Mouse (Mus musculus) liver, embryonic 11.5 days (tissue): Measurements from ENCODE around the gene Adamts7. TPM values are rescaled to one million over a fixed set of nuclear protein-coding genes. Genes with fewer than 3 reads are reported as not detected.

Experiments
- ATAC-seq: fragments of 200-750 bp; cut with Nextera tagmentation; replicated peaks from 2 replicates; pipeline ENCODE4 v1.8.0; 2017; ENCODE audit warnings: moderate number of reproducible peaks, mild to moderate bottlenecking, moderate TSS enrichment, moderate library complexity; ENCODE audit not compliant: low FRiP score
- DNase-seq: peaks from one replicate; pipeline ENCODE4 v3.0.0-alpha.2; 2017; ENCODE audit warnings: low spot score
- H3K27ac ChIP-seq: fragments of 300-500 bp; sonication (generic); 2 replicates; pipeline ENCODE4 v1.5.1; 2014; ENCODE audit warnings: mild to moderate bottlenecking, low read depth, low read length, control low read depth
- H3K27me3 ChIP-seq: fragments of 300-500 bp; sonication (generic); replicated peaks from 2 replicates; pipeline ENCODE4 v1.6.1; 2014; ENCODE audit warnings: low read length, mixed read lengths; ENCODE audit not compliant: control insufficient read depth, insufficient read depth
- H3K36me3 ChIP-seq: fragments of 300-500 bp; sonication (generic); 2 replicates; pipeline ENCODE4 v1.6.1; 2014; ENCODE audit warnings: mild to moderate bottlenecking, low read length, moderate library complexity, mixed read lengths; ENCODE audit not compliant: control insufficient read depth, insufficient read depth
- H3K4me1 ChIP-seq: fragments of 300-500 bp; sonication (generic); replicated peaks from 2 replicates; pipeline ENCODE4 v1.6.1; 2014; ENCODE audit warnings: low read length, mixed read lengths; ENCODE audit not compliant: control insufficient read depth, insufficient read depth
- H3K4me2 ChIP-seq: fragments of 300-500 bp; sonication (generic); 2 replicates; pipeline ENCODE4 v1.6.1; 2014; ENCODE audit warnings: mild to moderate bottlenecking, control low read depth, moderate library complexity
- H3K4me3 ChIP-seq: fragments of 300-500 bp; sonication (generic); 2 replicates; pipeline ENCODE4 v1.5.1; 2014; ENCODE audit warnings: low read depth, low read length, control low read depth
- H3K9ac ChIP-seq: fragments of 300-500 bp; sonication (generic); 2 replicates; pipeline ENCODE4 v1.6.1; 2014; ENCODE audit warnings: low read depth, low read length, control low read depth
- H3K9me3 ChIP-seq: fragments of 300-500 bp; sonication (generic); 2 replicates; pipeline ENCODE4 v1.6.1; 2016; ENCODE audit warnings: low read length, inconsistent platforms, mixed read lengths; ENCODE audit not compliant: control insufficient read depth
- WGBS: fragments of 180-500 bp; shearing (Covaris S2); extraction: QIAGEN DNeasy Blood & Tissue Kit; methylation state at CpG from one replicate; pipeline ENCODE4 v1.1.7; 2014; 5-methylcytosine and 5-hydroxymethylcytosine counted together
- polyA plus RNA-seq: library from polyadenylated mRNA; unstranded; fragments of >200 nt; fragmentation: Nextera tagmentation; extraction: Ambion mirVana; gene quantifications from 2 replicates; pipeline ENCODE4 v1.2.1, GENCODE M21; 2014

Adamts7 gene
- polyA plus RNA-seq, 1 experiment from 2014 or later: 3.2 TPM

- H3K27ac ChIP-seq: no peak overlapping the region
- no peaks in the 10 kb centered on the region for H3K9me3 ChIP-seq
- no peaks in the 10 kb centered on the region for H3K36me3 ChIP-seq
- ATAC-seq (no peak), DNase-seq (no peak)
- no peak overlapping the region for H3K4me3 ChIP-seq
- H3K4me1 ChIP-seq: no peaks in the 10 kb centered on the region
- H3K4me2 ChIP-seq: no peak overlapping the region
- no peak overlapping the region for H3K9ac ChIP-seq
- 85% methylated on average over 7 of the region's 7 CpGs for WGBS
- no peaks in the 10 kb centered on the region for H3K27me3 ChIP-seq
These were observed 35.1 kb downstream of the Adamts7 start for GRCm38 (mm10) chr9:90197866-90198383.

GRCm38 (mm10) chr9:90198531-90199449 is 35.9 kb downstream of the Adamts7 start:
- no peak overlapping the region for H3K9ac ChIP-seq
- H3K27me3 ChIP-seq: no peaks in the 10 kb centered on the region
- ATAC-seq (0 out of 2 replicates have a peak, but pooled peaks have one; percentile 1), DNase-seq (no peak)
- H3K4me3 ChIP-seq: no peak overlapping the region
- no peak overlapping the region for H3K4me2 ChIP-seq
- no peaks in the 10 kb centered on the region for H3K9me3 ChIP-seq
- no peaks in the 10 kb centered on the region; the same call in 1 of the 2 replicates for H3K36me3 ChIP-seq
- H3K4me1 ChIP-seq: no peaks in the 10 kb centered on the region
- WGBS: 55% methylated on average over 10 of the region's 10 CpGs
- H3K27ac ChIP-seq: no peak overlapping the region

- Histone ChIP-seq H3K27me3 (no peaks in the 10 kb centered on the region), H3K27ac (no peak overlapping the region), H3K4me2 (no peak overlapping the region), H3K36me3 (peaks cover 4% of the 10 kb centered on the region), H3K9ac (no peak overlapping the region), H3K9me3 (no peaks in the 10 kb centered on the region), H3K4me3 (no peak overlapping the region), H3K4me1 (no peaks in the 10 kb centered on the region)
- WGBS: 91% methylated on average over 18 of the region's 18 CpGs
- ATAC-seq (no peak), DNase-seq (no peak)
These were observed 36.7 kb downstream of the Adamts7 start for GRCm38 (mm10) chr9:90199611-90200010.

GRCm38 (mm10) chr9:90200501-90200900 is 37.6 kb downstream of the Adamts7 start:
- Histone ChIP-seq H3K36me3 (peaks cover 10% of the 10 kb centered on the region), H3K27me3 (no peaks in the 10 kb centered on the region), H3K4me2 (no peak overlapping the region), H3K4me3 (no peak overlapping the region), H3K4me1 (no peaks in the 10 kb centered on the region), H3K9ac (no peak overlapping the region), H3K9me3 (no peaks in the 10 kb centered on the region), H3K27ac (no peak overlapping the region)
- 90% methylated on average over 4 of the region's 4 CpGs for WGBS
- DNase-seq (no peak), ATAC-seq (no peak)

DNA sequence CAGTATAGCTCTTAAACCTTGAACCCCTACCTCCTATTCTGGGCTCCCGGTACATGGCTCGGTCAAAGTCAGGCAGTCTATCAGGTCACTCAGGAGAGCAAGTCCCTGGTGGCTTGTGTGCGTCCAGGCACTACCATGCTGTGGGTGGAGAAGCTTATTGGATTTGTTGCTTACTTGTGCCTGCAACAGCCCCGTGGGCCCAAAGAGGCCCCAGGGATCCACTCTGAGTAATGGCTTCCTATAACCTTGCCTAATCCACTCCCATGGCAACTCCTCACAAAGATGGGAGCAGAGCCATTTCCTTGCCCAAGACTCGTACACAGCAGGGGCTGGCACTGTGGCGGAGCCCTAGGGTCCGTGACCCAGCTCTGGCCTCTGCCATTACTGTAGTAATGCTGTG is 38.2 kb downstream of the Adamts7 start:
- WGBS: 92% methylated on average over 7 of the region's 7 CpGs
- DNase-seq (no peak), ATAC-seq (no peak)
- peaks cover 10% of the 10 kb centered on the region for H3K36me3 ChIP-seq
- H3K4me1 ChIP-seq: no peaks in the 10 kb centered on the region
- H3K4me3 ChIP-seq: no peak overlapping the region
- H3K27ac ChIP-seq: no peak overlapping the region
- no peaks in the 10 kb centered on the region for H3K9me3 ChIP-seq
- H3K9ac ChIP-seq: no peak overlapping the region
- H3K27me3 ChIP-seq: no peaks in the 10 kb centered on the region
- H3K4me2 ChIP-seq: no peak overlapping the region

DNA sequence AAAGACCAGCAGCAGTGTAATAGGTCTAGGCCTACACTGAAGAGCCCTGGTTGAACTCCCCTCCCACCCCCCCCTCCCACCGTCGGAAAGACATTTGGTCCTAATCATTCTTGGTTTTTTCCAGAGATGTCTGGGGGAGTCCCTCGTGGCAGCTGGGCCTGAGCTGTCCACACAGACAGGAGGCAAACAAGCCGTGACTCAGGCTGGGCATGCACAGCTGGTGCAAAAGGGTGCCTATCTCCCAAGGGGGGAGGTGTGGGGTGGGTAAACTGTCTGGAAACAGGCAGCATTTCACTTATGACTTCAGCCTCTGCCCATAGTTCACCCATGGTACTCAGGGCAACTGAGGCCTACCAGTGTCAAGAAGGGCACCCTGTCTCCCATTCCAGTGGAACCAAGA is 38.7 kb downstream of the Adamts7 start:
- WGBS: 70% methylated on average over 4 of the region's 4 CpGs
- no peak for DNase-seq
- H3K27ac ChIP-seq: no peak overlapping the region
- no peak overlapping the region for H3K9ac ChIP-seq
- no peaks in the 10 kb centered on the region for H3K9me3 ChIP-seq
- H3K4me3 ChIP-seq: no peak overlapping the region
- H3K4me1 ChIP-seq: no peaks in the 10 kb centered on the region
- no peak for ATAC-seq
- peaks cover 10% of the 10 kb centered on the region for H3K36me3 ChIP-seq
- H3K4me2 ChIP-seq: no peak overlapping the region
- no peaks in the 10 kb centered on the region for H3K27me3 ChIP-seq

DNA sequence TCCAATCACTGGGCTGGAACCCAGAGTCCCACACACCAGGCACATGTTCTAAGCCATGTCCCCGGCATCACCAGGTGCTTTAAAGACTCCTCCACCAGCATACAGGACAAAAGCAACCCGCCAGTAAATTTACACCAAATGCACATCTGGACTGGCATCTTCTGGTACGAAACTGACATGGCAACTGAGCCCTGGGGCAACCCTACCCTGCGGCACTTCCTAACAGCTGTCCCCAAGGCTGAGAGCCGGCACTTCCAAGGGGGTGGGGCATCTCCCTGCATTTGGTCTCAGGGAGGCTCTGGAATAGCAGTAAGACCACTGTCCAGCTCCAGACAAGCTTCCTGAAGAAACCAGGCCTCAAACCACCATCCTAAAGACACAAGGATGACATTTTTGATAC is 40.4 kb downstream of the Adamts7 start:
- H3K9me3 ChIP-seq: no peaks in the 10 kb centered on the region
- peaks cover 19% of the 10 kb centered on the region for H3K36me3 ChIP-seq
- WGBS: 83% methylated on average over 5 of the region's 5 CpGs
- ATAC-seq: no peak
- DNase-seq: no peak
- H3K27ac ChIP-seq: no peak overlapping the region
- H3K4me1 ChIP-seq: no peaks in the 10 kb centered on the region
- no peaks in the 10 kb centered on the region for H3K27me3 ChIP-seq
- H3K9ac ChIP-seq: no peak overlapping the region
- H3K4me3 ChIP-seq: no peak overlapping the region
- H3K4me2 ChIP-seq: no peak overlapping the region

GRCm38 (mm10) chr9:90204396-90204915 is 41.6 kb downstream of the Adamts7 start:
- no peak for DNase-seq
- no peak overlapping the region for H3K9ac ChIP-seq
- H3K4me3 ChIP-seq: no peak overlapping the region
- H3K27ac ChIP-seq: no peak overlapping the region
- no peaks in the 10 kb centered on the region for H3K27me3 ChIP-seq
- WGBS: 76% methylated on average over 8 of the region's 8 CpGs
- H3K36me3 ChIP-seq: peaks cover 26% of the 10 kb centered on the region
- no peaks in the 10 kb centered on the region for H3K9me3 ChIP-seq
- H3K4me2 ChIP-seq: no peak overlapping the region
- no peaks in the 10 kb centered on the region for H3K4me1 ChIP-seq
- no peak for ATAC-seq
